Mouse (Mus musculus) bone marrow macrophage, adult 2 months (primary cell): ENCODE measurements around the gene Pde5a.

Experiments
- CTCF ChIP-seq: IDR thresholded peaks from 2 replicates; pipeline ENCODE4 v1.5.1; 2012; ENCODE audit warnings: low read depth, mild to moderate bottlenecking, low read length, moderate library complexity
- POLR2A ChIP-seq: IDR thresholded peaks from 2 replicates; pipeline ENCODE4 v1.6.1; 2012; ENCODE audit warnings: mild to moderate bottlenecking, low read depth, low read length, borderline replicate concordance

DNA sequence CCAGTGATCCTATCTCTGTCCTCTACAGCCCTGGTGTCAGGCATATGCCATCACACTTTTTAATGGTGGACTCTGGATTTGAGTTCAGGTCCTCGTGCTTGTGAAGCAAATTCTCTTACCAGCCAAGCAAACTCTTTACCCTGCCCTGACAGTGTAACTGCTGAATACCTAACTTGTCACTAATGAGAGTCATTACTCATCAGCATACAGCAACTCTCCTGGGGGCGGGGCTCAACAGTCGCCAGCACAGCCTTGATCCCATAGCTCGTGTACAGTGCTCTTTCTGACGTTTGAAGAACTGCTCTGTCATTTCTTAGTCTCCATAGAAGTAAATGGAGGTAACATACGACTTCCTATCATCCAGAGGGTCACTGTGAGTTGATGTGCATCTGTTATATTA is 169.5 kb downstream of the Pde5a start:
- TF ChIP-seq CTCF (no peak), POLR2A (no peak)
